Mouse (Mus musculus) CH12F3 (cell line): ENCODE results near the gene Rundc3a.

Source experiments
- in situ Hi-C: fragments of 300-500 bp; cut with MboI; formaldehyde crosslinking; loops from 2 replicates; pipeline ENCODE4 v1.14.3; 2020; ENCODE audit warnings: low sequenced_read_pairs

Rundc3a gene

GRCm38 (mm10) chr11:102432115-102432843, 39.1 kb downstream of the Rundc3a start:
- in situ Hi-C loops, result no loop called here

GRCm38 (mm10) chr11:102432896-102433295, 39.7 kb downstream of the Rundc3a start:
- in situ Hi-C loops, result no loop called here

- in situ Hi-C loops, result no loop called here
Observed at GRCm38 (mm10) chr11:102433866-102434265, 40.7 kb downstream of the Rundc3a start.

GRCm38 (mm10) chr11:102434406-102434805, 41.2 kb downstream of the Rundc3a start:
- in situ Hi-C loops, result no loop called here

- in situ Hi-C loops, result no loop called here
Observed at GRCm38 (mm10) chr11:102434816-102435705, 41.9 kb downstream of the Rundc3a start.

GRCm38 (mm10) chr11:102435754-102436470, 42.7 kb downstream of the Rundc3a start:
- in situ Hi-C loops, result no loop called here

- in situ Hi-C loops, result no loop called here
Observed at GRCm38 (mm10) chr11:102436471-102436790, 43.2 kb downstream of the Rundc3a start.

GRCm38 (mm10) chr11:102437120-102438061, 44.2 kb downstream of the Rundc3a start:
- in situ Hi-C loops, result no loop called here

- in situ Hi-C loops, result no loop called here
Observed at GRCm38 (mm10) chr11:102438212-102439092, 45.2 kb downstream of the Rundc3a start.

- in situ Hi-C loops, result no loop called here
Observed at GRCm38 (mm10) chr11:102439093-102440082, 46.2 kb downstream of the Rundc3a start.

- in situ Hi-C loops, result no loop called here
Observed at GRCm38 (mm10) chr11:102440255-102440654, 47.1 kb downstream of the Rundc3a start.

- in situ Hi-C loops, result no loop called here
Observed at GRCm38 (mm10) chr11:102441434-102441833, 48.2 kb downstream of the Rundc3a start.

- in situ Hi-C loops, result no loop called here
Observed at GRCm38 (mm10) chr11:102442089-102442488, 48.9 kb downstream of the Rundc3a start.

GRCm38 (mm10) chr11:102443740-102444139, 50.5 kb downstream of the Rundc3a start:
- in situ Hi-C loops, result no loop called here

- in situ Hi-C loops, result no loop called here
Observed at GRCm38 (mm10) chr11:102444321-102444720, 51.1 kb downstream of the Rundc3a start.

GRCm38 (mm10) chr11:102444781-102445180, 51.6 kb downstream of the Rundc3a start:
- in situ Hi-C loops, result no loop called here

- in situ Hi-C loops, result no loop called here
Observed at GRCm38 (mm10) chr11:102445264-102445890, 52.2 kb downstream of the Rundc3a start.

- in situ Hi-C loops, result no loop called here
Observed at GRCm38 (mm10) chr11:102445891-102446361, 52.7 kb downstream of the Rundc3a start.
